Mouse (Mus musculus) ZHBTc4 (cell line): ENCODE measurements around the gene Use1.
"Not testable (repeated sequence)": the region's sequence is repeated elsewhere in the genome, so short reads cannot be mapped to it uniquely, and the experiment has no call there.

Experiments
- DNase-seq: peaks from one replicate; pipeline ENCODE4 v3.0.0-alpha.2; 2011; ENCODE audit warnings: low read depth, low spot score

Gene Use1

DNA sequence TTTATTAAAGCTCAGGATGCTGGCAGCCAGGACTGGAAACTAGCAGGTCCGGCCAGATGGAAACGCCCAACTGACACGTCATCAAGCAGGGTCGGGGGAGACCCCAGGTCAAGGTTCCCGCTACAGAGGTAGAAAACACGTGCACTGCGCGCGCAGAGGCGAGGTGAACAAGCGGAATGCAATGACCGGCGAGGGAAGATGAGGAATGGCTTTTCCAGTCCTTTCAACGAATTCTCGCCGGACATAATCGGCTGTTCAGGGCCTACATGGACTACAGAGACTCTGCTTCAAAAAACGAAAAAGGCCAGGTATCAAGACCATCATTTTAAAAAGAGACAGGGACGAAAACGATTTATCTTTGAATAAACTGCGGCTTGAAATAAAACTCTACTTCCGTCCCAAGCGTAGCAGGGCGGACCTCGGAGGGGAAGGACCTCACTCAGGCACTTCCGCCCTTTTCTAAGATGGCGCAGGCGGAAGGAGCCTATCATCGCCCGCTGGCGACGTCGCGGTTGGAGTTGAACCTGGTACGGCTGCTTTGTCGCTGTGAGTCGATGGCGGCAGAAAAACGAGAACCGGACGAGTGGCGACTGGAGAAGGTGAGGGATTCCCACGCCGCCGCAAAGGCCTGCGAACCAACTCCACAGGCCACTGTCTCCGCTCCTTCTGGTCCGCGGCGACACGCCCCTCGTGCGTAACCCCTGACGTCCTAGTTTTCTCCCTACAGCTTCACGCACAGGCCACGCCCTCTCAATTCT is at the start of gene Use1:
Use1 (plus strand) TSS at position 78 of the 758 bp plus-strand sequence.
- DNase-seq: peak; percentile 98

DNA sequence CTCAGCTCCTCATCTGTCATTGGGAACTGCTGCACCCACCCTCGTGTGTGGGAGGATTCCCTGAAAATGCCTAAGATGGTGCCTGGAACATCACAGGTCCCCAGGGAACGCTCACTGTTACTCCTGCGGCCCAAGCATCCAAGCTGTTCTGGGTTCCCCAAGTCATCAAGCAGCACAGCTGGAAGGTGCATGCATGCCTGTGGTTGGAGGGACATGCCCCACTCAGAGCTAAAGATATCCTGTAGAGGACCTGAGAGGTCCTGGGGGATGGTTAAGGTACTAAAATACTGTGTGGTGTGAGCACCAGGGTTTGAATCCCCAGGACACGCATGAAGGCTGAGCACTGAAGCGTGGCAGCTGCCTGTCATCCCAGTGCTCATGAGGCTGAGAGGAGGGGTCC is 48.0 kb upstream of the Use1 start:
- DNase-seq: not testable (repeated sequence)

DNA sequence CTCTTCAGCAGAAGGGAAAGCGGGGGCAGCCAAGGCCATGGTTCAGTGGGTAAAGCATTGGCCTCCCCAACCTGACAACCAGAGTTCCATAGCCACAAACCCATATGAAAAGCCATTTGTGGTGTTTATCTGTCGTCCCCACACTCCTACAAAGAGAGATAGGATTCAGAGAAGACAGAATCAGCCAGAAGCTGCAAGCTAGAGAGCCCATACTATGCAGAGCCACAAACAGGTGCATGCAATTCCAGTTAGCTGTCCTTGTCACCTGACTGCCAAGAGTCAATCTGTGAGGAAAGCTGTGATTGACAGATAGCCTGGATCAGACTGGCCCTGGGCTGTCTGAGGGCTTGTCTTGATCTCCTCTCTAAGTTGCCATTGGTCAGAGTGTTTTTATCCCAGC is 46.9 kb upstream of the Use1 start:
- DNase-seq: not testable (repeated sequence)

DNA sequence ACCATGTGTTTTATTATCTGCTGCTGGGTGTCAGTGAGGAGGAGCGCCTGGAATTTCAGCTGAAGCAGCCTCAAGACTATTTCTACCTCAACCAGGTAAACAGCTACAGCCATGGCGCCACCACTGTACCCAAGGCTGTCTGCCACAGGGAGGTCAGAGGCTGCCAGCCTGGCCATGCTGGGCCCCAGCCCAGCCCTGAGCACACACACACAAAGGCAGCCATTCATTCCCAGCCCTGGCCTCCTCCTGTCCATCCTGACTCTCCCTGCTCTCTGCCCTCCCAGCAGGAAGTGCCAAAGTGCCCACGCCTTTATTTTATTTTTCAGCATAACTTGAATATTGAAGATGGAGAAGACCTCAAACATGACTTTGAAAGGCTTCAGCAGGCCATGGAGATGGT is 43.7 kb upstream of the Use1 start:
- no peak for DNase-seq

DNA sequence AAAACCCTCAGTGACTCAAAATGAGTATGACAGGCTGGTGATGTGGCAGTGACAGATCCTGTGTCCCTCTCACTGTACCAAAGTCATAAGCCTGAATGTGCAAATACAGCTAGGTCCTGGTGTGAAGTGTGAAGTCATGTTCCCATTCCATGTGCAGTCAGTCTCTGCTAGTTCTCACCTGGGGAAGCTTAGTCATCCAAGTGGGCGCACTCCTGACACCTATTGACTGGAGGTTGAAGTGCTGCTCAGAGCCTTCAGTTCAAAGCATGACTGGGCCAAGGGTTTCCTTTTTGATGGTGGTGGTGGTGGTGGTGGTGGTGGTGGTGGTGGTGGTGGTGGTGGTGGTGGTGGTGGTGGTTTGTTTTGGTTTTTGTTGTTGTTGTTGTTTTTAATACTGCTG is 41.8 kb upstream of the Use1 start:
- peak; percentile 39 for DNase-seq

DNA sequence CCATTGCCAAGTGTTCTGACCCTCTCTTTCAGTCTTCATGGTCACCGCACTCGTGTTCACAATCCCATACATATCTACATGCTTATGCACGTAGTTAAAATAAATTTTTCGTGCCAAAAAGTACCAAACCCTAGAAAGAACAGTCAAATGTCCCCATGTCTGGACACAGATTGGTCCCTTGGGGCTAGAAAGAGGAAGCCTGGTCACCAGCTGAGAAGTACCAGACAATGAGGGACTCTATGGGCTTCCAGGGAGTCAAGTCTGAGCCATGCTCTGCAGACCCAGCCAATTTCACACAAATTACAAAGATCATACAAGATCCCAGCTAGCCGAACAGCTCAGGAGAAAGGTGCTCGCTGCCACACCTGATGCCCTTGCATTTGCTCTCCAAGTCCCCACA is 28.8 kb upstream of the Use1 start:
- DNase-seq: not testable (repeated sequence)

DNA sequence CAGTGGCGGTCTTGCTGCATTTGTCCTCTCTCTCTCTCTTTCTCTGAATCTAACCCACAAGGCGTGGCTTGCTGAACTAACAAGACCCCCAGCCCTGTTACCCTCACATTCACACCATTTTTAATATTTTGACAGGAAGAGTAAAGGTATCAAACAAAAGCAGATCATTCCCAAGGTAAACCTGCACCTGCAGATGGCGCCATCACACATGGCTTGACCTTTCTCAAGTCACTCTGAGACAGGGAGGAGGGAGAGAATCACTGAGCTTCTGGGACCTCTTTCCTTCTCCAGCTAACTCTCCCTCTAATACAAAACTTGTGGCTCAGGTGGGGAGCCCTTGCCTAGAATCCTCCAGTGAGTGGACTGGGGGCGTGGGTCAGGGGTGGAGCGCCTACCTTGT is 26.0 kb upstream of the Use1 start:
- peak; percentile 55 for DNase-seq

DNA sequence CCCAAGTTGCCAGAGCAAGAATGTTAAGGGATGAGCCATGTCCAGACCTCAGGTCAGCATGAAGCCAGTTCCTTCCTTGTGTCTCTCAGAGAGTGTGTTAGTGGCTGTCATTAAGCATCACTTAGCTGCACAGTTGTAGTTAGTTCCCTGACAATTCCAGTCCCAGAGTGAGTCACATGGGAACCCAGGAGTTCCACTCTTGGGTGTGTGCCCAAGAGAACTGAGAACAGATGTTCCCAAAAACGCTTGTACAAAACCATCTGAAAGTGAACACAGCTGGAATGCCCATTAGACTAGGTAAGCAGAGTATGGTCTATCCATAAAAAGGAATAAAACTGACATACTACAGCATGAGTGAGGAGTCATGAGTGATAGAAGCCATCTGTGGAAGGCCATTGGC is 20.1 kb upstream of the Use1 start:
- DNase-seq: no peak

DNA sequence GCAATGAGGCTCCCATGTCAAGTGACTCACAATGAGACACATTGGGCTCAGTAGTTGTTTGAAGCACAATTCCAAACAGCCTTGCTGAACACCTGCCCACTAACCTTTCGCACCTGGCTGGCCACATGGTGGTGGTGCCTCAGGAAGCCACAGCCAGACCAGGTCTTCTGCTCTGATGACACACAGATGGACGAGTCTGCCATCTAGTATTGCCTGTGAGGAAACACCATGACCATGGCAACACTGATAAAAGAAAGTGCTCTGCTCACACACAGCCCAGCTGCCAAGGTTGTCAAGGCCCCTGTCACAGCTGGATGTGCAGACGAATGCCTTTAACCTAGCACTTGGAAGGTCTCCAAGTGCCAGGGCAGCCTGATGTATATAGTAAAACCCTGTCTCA is 15.5 kb upstream of the Use1 start:
- DNase-seq: no peak

DNA sequence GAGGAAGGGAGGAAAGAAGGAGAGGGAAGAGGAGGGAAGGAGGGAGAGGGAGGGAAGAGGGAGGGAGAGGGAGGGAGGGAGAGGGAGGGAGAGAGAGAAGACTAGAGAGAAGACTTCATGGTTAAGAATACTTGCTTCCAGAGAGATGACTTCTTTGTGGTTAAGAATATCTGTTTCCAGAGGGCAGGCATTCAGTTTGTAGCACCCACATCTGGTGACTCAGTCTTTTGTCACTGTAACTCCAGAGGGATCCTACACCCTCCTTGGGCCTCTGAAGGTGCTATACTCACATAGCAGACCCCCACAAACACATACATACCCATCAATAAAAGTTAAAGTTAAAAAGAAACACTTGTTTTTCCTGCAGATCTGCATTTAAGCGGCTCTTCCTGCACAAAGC is 15.1 kb upstream of the Use1 start:
- DNase-seq: no peak

DNA sequence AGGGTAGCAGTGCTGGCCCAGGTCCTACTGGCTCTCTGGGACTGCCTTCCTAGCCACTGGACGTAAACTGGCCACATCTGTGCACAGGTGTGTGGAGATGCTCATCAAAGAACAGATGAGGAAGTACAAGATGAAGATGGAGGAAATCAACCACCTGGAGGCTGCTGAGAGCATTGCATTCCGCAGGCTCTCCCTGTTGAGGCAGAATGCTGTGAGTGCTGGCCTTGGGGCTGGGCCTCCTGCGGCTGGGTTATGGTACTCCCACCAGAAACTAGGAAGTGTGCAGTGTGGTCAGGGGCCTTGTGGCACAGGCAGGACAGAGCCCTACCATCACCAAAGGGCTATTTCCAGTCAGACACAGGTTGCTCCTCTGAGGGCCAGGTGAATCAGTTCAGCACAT is 8.6 kb upstream of the Use1 start:
- DNase-seq: peak; percentile 55

DNA sequence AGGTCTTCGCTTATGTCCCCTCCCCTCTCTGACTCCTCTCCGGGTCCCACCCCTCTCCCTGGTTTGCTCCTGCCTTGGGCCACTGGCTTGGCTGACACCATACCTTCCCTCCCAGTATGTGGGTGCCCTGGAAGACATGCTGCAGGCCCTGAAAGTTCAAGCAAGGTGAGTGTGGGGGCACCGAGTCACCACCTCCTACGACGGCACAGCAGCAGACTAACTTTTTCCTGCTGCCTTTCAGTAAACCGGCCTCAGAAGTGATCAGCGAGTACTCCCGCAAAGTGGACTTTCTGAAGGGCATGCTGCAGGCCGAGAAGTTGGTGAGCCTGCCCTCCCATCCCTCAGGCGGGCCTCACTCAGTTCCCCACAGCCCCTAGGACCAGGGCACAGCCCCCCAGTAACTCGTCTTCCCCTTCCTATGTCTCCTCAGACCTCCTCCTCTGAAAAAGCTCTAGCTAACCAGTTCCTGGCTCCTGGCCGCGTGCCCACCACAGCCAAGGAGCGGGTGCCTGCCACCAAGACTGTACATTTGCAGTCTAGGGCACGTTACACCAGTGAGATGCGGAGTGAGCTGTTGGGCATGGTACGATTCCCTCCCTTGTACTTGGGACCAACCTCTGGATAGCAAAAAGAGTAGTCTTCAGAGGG is 1.0 kb downstream of the Use1 start:
- DNase-seq: no peak

DNA sequence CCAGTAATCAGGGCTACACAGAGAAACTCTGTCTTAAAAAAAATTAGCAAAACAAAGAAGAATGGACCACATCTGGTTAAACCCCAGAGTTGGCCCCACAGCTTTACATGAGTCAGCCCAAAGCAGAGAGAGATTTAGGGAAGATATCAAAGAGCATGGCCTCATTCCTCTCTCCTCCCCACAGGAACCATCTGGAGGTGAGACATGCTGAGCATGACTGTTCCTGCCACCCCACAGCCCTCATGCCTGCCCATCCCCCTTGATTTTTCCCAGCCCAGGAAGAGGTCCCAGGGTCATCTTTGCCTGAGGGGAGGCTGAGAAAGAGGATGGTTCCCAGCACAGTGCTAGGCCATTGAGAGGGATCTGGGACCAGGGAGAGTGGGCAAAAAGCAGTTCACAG is 1.7 kb downstream of the Use1 start:
- DNase-seq: no peak

DNA sequence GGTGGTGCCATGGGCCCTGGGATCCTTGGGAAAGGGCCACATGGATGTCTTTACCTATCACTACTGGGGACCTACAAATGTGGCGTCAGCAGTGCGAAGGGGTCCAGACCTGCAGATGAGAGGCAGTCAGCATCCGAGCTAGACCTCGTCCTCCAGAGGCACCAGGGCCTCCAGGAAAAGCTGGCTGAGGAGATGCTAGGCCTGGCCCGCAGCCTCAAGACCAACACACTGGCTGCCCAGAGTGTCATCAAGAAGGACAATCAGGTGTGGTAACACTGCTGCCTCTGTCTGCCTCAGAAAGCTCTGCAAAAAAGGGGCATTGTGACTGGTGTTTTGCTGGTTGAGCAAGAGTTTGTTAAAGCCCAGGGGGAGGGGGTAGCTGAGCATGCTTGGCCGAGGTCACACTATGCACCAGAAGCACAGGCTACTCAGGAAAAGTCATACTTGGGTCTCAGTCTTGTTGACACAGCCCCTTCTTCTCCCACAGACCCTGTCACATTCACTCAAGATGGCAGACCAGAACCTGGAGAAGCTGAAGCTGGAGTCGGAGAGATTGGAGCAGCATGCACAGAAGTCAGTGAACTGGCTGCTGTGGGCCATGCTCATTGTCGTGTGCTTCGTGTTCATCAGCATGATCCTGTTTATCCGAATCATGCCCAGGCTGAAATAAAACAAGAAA is 2.5 kb downstream of the Use1 start:
- no peak for DNase-seq

DNA sequence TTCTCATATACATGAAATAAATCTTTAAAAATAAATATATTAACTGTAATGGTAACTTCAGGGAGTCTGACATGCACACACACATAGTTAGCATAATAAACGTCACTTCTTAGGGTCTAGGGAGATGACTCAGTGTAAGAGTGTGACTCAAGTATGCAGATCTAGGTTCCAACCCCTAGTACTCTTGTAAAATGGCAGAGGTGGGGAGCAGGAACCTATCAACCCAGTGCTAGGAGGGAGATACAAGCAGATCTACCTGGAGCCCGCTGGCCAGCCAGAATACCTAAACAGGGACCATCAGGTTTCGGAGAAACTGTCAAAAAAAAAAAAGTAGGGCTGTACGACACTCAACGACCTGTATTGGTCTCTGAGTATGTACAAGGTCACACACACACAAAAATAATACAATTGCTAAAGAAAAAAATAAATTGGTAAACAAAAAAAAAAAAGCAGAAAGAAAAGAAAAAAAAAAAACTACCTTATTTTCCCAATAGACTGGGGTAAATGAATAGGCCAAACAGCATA is 4.1 kb downstream of the Use1 start:
- no peak for DNase-seq

DNA sequence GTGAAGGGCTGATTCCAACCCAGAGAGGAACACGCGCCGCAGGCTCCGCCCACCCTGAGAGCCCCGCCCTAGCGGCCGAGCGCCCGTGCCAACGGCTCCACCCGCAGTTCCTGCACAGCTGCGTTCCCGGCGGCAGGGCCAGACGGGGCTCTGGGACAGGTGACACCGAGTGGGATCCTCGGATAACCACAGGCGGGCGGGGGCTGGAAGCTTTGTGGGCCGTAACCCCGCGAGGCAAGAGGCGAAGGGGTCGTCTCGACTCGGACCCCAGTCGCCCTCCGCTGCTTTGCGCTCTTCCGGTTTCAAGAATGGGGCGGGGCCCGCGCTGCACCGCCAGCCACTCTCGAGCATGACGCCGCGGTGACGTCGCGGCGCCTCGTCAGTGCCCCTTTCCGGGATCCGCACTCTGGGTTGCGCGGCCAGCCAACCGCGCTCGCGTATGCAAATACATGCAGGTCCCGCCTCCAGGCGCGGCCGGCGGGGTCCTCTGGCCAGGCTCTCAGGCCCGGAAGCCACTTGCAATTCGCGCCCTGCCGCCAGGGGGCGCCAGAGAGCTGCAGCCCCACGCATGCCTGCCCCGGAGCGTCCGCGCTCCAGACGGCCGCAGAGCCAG is 4.7 kb downstream of the Use1 start, which contains the start of gene Ocel1:
Ocel1 (plus strand) TSS at position 63 of the 613 bp plus-strand sequence.
- peak; percentile 100 for DNase-seq

DNA sequence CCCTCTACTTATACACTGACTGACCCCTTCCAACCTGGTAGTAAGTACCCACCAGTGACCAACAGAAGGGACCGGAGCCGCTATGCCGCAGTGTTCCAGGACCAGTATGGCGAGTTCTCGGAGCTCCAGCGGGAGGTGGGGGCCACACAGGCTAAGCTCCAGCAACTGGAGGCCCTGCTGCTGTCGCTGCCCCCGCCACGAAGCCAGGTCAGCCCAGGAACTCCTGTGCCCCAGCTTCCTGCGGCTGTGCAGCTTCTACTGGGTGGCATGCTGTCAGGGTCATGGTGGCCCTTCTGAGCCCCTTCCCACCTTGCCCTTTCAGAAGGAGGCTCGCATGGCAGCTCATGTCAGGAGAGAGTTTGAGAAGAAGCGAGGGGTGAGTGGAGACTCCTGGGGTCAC is 5.8 kb downstream of the Use1 start:
- DNase-seq: no peak

DNA sequence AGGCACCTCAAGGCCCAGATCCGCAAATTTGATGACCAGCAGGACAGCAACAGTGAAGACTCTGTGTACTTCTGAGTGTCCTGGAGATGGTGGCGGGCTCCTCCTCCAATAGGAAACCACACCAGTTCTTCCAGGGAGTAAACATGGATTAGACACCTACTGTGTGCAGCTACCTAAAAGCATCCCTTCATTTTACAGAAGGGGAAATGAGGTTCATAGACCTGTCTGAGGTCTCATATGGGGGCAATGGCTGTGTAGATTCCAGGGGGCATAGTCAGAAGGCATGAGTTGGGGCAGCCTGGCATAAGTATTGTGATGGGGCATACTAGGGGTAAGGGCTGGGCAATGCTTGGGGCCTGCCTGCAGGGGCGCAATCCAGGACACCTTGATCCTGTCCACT is 6.4 kb downstream of the Use1 start:
- no peak for DNase-seq

DNA sequence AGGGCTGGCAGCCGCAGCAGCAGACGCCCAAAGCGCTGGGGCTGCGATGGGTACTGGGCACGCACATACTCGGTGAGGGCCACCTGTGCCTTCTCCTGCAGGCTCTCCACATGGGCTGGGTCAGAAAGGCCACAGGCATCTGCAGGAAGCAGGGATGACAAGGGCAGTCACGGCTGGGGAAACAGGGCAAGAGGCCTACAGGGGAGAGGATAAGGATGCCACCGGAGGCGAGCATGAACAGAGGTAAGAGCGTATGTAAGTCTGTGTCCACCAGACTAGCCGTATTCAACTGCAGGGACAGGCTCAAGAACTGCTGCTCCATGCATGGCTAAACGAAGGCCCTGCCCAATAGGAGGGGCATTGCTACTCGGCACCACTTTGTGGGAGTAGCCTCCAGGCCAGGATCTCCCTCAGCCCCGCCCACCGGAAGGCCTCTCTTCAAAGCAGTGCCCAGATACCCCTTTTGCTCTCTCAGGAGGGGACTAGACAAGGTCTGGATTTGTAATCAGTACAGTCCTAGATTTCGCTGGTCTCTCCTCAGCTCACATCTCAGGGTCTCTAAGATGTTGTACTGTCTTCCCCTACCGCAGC is 8.1 kb downstream of the Use1 start:
- peak; percentile 62 for DNase-seq

DNA sequence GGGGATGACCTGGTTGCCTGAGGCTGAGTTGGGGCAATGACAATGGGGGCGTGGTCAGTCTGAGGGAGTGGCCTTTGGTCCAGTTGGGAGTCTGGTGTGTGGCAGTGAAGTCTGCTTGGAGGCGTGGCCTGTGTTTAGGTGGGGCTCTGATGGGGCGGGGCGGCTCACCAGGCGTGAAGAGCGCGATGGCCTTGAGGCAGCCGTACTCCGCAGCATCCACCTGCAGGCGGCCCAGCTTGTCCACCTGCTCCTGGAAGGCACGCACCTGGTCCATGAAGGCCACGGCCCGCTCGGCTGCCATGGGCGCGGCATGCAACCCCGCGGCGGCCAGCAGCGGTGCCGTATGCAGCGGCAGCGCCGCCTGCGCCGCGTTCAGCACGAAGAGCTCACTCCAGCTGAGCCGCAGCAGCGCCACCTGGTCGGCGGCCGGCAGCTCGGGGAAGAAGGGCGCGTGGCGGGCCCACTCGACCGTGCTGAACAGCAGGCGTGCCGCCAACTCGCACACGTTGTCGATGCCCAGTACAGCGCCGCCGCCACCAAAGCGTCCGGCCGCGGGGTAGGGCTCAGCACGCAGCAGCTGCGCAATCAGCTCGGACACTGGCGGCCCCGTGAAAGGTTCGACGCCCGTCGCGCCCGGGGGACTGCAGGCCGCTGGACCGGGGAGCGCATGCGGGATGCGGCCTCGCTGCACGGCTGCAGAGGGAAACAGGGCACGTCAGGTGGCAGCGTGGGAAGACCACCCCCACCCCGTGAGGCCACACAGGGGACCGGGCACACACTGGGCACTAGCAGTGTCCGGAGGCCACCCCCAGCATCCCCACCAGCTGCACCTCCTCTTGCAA is 9.2 kb downstream of the Use1 start:
- peak; percentile 95 for DNase-seq
